Mouse (Mus musculus) kidney, embryonic 16.5 days (tissue): ENCODE measurements around the gene Hacd2. TPM values are rescaled to one million over a fixed set of nuclear protein-coding genes. Genes with fewer than 3 reads are reported as not detected.

Experiments
- ATAC-seq: fragments of 200-750 bp; cut with Nextera tagmentation; 2 replicates; pipeline ENCODE4 v1.8.0; 2017; ENCODE audit warnings: moderate TSS enrichment; ENCODE audit not compliant: low FRiP score, low TSS enrichment
- H3K27ac ChIP-seq: fragments of 300-500 bp; sonication (generic); 2 replicates; pipeline ENCODE4 v1.5.1; 2014; ENCODE audit warnings: low read length
- H3K27me3 ChIP-seq: fragments of 300-500 bp; sonication (generic); 2 replicates; pipeline ENCODE4 v1.6.1; 2014; ENCODE audit warnings: low read length, control low read depth, mixed read lengths; ENCODE audit not compliant: insufficient read depth
- H3K36me3 ChIP-seq: fragments of 300-500 bp; sonication (generic); 2 replicates; pipeline ENCODE4 v1.6.1; 2014; ENCODE audit warnings: low read length, control low read depth, mixed read lengths; ENCODE audit not compliant: insufficient read depth
- H3K4me1 ChIP-seq: fragments of 300-500 bp; sonication (generic); 2 replicates; pipeline ENCODE4 v1.6.1; 2014; ENCODE audit warnings: low read length, control low read depth, mixed read lengths; ENCODE audit not compliant: insufficient read depth
- H3K4me2 ChIP-seq: fragments of 300-500 bp; sonication (generic); replicated peaks from 2 replicates; pipeline ENCODE4 v1.6.1; 2014; ENCODE audit warnings: low read depth, low read length
- H3K4me3 ChIP-seq: fragments of 300-500 bp; sonication (generic); 2 replicates; pipeline ENCODE4 v1.5.1; 2014; ENCODE audit warnings: mild to moderate bottlenecking, low read length
- H3K9ac ChIP-seq: fragments of 300-500 bp; sonication (generic); replicated peaks from 2 replicates; pipeline ENCODE4 v1.6.1; 2014; ENCODE audit warnings: low read length
- H3K9me3 ChIP-seq: fragments of 300-500 bp; sonication (generic); 2 replicates; pipeline ENCODE4 v1.6.1; 2016; ENCODE audit warnings: low read length, control low read depth
- WGBS: fragments of 180-500 bp; shearing (Covaris S2); extraction: QIAGEN DNeasy Blood & Tissue Kit; methylation state at CpG from one replicate; pipeline ENCODE4 v1.1.7; 2014; 5-methylcytosine and 5-hydroxymethylcytosine counted together
- polyA plus RNA-seq: library from polyadenylated mRNA; unstranded; fragments of >200 nt; fragmentation: Nextera tagmentation; extraction: Ambion mirVana; gene quantifications from 2 replicates; pipeline ENCODE4 v1.2.1, GENCODE M21; 2015

Hacd2 gene
- polyA plus RNA-seq, 1 experiment from 2014 or later: 111 TPM

DNA sequence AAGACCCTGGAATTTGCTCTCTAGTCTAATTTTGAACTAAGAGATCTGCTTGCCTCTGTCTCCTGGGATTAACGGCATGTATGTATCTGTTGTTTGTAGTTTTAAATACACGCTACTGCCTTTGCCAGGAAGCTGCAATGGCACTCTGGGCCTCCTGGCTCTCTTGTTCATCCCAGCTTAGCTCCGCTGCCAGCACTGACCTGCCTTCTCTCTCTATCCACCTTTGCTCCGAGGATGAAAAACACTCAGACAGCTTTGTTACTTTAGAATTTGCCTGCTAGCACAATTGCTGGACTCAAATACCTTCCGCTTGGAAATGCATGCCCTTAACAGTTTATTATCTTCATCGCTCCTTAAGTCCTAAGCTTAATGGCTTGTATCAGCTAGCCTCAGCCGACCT lies 18.8 kb downstream of the Hacd2 start:
- Histone ChIP-seq H3K9me3 (no peaks in the 10 kb centered on the region), H3K4me3 (no peak overlapping the region), H3K27ac (no peak overlapping the region), H3K4me2 (no peak overlapping the region), H3K27me3 (no peaks in the 10 kb centered on the region), H3K4me1 (peaks cover 8% of the 10 kb centered on the region; the same call in 1 of the 2 replicates), H3K36me3 (peaks cover 7% of the 10 kb centered on the region; the same call in 1 of the 2 replicates), H3K9ac (no peak overlapping the region)
- no peak for ATAC-seq
- WGBS: 85% methylated on average over 7 of the region's 7 CpGs

DNA sequence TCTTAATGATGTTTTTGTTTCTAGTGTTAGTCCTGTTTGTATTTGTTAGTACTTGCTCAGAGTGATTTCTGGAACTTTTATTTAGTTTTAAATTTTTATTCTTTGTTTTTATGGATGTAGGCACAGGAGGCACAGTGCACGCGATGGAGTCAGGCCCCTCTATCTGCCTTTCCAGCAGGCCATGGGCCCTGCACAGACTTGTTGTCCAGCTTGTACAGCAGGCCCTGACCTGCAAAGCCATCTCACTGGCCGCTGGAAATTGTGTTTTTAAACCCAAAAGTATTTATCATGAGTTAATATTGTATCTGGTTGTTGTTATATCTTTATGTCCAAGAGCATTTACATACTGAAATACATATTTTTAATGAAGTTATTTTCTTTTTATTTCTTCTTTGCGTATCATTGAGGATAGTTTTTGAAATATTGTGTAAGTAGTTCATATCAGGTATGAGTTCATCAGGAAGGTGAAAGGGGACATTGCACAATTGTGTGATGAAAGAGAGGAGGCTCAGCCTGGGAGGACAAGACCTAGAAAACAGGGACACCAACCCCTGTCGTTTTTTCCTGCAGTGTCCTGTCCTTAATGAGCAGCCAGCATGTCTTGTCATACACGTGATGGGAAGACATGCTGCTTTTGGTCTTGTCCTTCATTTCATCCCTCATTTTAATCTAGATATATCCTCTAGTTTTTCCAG lies 24.0 kb downstream of the Hacd2 start:
- Histone ChIP-seq H3K9ac (no peak overlapping the region), H3K9me3 (no peaks in the 10 kb centered on the region), H3K27me3 (no peaks in the 10 kb centered on the region), H3K4me2 (no peak overlapping the region), H3K4me1 (0 out of 2 replicates have a peak, but pooled peaks cover 4% of the 10 kb centered on the region), H3K4me3 (no peak overlapping the region), H3K36me3 (peaks cover 7% of the 10 kb centered on the region; the same call in 1 of the 2 replicates), H3K27ac (no peak overlapping the region)
- ATAC-seq: no peak
- 79% methylated on average over 6 of the region's 6 CpGs for WGBS

DNA sequence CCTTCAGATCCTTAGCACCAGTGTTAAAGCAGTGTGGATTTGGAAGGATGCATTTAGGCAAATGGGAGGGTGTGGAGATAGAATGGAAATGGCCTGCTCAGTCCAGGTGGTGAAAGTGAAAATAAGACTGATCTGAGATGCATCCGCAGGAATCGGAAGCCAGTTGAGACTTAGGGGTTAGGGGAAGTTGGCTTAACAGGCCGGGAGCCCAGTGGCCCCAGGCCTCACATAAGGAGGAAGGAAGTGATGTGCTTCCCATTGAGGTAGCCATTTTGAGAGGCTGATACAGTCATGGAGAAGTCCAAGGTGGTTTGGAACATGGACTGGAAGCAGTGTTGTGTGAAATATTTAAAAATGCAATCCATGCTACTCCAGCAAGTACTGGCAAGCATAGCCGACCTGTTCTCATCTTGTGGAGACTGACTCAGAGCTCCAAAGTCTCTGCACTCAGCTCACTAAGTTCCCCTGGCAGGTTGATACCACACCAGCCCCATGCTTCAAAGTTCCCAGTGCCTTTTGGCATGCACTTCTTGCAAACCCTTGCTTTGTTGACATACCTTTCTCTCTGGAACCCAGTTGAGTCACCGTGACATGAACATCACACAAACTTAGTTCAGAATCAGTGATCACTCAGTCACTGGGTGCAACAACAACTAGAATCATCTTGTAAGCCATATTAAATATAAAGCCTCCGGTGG lies 25.2 kb downstream of the Hacd2 start:
- no peak for ATAC-seq
- Histone ChIP-seq H3K4me1 (0 out of 2 replicates have a peak, but pooled peaks cover 5% of the 10 kb centered on the region), H3K36me3 (peaks cover 6% of the 10 kb centered on the region; the same call in 1 of the 2 replicates), H3K27me3 (no peaks in the 10 kb centered on the region), H3K4me2 (no peak overlapping the region), H3K9me3 (no peaks in the 10 kb centered on the region), H3K27ac (no peak overlapping the region), H3K4me3 (no peak overlapping the region), H3K9ac (no peak overlapping the region)
- 90% methylated on average over 6 of the region's 6 CpGs for WGBS

DNA sequence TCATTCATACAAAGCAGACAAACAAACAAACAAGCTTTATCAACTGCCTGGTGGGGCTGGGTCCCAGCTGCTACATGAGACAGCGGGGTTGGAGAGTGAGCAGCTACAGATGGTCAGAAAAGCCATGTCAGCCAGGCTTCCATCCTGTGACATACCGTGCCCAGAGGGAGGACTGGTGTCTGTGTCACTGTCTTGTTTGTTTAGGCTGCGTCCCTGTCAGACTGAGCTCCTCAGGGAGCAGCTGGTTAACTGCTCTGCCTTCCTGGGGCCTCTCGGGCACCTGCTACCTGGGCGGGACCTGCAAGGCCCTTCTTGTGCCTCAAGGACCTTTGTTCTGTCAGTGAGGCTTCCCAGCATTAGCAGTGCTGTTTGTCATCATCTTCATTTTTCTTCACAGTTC lies 28.8 kb downstream of the Hacd2 start:
- H3K36me3 ChIP-seq: 0 out of 2 replicates have a peak, but pooled peaks cover 4% of the 10 kb centered on the region
- no peak overlapping the region for H3K4me2 ChIP-seq
- ATAC-seq: peak; percentile 83

DNA sequence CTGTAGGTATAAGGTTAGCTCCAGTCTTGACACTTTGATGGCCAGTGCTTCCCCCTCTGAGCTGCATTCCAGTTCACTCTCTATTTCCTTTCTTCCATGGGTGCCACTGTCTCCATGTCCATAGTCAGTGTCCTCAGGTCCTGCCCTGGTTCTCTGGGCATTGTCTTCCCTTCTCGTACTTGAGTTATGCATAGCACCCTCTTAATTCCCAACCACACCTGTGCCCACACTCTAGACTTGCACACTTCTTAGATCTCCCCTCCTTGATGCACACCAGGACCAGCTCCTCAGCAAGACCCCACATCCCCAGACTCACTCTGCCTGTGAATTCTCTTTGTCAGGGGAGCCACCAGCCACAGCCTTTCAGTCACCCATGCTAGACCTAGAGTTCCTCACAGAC lies 30.0 kb downstream of the Hacd2 start:
- 88% methylated on average over 1 of the region's 1 CpGs for WGBS

More for the DNA sequence above, 28.8 kb downstream of the Hacd2 start:
- no peaks in the 10 kb centered on the region for H3K9me3 ChIP-seq
- 27% methylated on average over 5 of the region's 5 CpGs for WGBS
- no peak overlapping the region for H3K4me3 ChIP-seq
- no peak overlapping the region for H3K27ac ChIP-seq
- no peaks in the 10 kb centered on the region for H3K27me3 ChIP-seq
- H3K4me1 ChIP-seq: 0 out of 2 replicates have a peak, but pooled peaks cover 5% of the 10 kb centered on the region
- no peak overlapping the region for H3K9ac ChIP-seq

DNA sequence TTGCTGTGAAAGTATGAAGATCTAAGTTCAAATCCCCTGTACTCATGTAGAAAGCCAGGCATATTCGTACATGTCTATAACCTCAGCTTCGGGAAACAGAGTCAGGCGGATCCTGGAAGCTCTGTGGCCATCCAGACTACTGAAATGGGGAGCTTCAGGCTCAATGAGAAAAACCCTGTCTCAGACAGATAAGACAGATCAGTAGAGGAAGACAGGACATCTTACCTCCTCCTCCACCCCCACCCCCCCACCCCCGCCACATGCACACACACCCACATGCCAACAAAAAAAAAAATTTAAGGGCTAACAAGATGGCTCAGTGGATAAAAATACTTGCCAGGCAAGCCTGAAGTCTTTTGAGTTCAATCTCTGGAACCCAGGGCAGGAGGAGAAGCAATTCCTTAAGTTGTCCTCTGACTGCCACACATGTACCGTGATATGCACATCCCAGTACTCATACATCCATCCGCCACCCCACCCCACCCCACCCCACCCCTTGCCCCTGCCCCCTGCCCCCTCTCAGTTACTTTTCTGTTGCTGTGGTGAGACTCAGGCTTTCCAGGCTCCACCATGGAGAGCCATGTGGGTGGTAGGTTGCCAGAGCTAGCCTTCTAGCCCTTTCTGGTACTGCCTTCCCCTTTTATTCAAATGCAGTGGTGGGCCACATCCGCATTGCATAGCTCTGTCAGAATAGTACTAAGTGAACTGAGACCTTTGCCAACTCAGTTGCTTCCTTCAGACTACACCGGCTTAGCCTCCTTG lies 32.4 kb downstream of the Hacd2 start:
- no peak for ATAC-seq
- WGBS: 91% methylated on average over 8 of the region's 8 CpGs
- H3K27ac ChIP-seq: no peak overlapping the region

More for the DNA sequence above, 30.0 kb downstream of the Hacd2 start:
- Histone ChIP-seq H3K4me2 (no peak overlapping the region), H3K27me3 (no peaks in the 10 kb centered on the region), H3K36me3 (0 out of 2 replicates have a peak, but pooled peaks cover 4% of the 10 kb centered on the region), H3K4me3 (no peak overlapping the region), H3K4me1 (0 out of 2 replicates have a peak, but pooled peaks cover 5% of the 10 kb centered on the region), H3K9me3 (no peaks in the 10 kb centered on the region), H3K9ac (no peak overlapping the region), H3K27ac (no peak overlapping the region)
- ATAC-seq: no peak

DNA sequence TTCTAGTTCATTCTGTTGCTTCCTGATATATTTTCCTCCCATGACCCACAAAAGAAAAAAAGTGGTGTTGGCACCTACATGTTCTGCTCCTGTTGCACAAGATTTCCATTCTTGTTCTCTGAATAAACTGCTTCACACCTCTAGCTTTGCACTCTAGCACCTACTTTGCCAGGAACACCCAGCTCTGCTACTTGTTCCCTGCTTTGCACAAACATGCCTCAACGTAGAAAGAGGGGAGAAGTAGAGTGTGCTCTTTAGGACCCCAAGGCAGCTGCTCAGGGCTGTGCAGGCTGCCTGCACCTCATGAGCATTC lies 32.9 kb downstream of the Hacd2 start:
- H3K27ac ChIP-seq: no peak overlapping the region
- no peak overlapping the region for H3K9ac ChIP-seq
- ATAC-seq: no peak
- whole genome bisulfite sequencing: 81% methylated on average over 1 of the region's 1 CpGs
- no peaks in the 10 kb centered on the region for H3K27me3 ChIP-seq
- no peak overlapping the region for H3K4me2 ChIP-seq
- no peak overlapping the region for H3K4me3 ChIP-seq
- H3K9me3 ChIP-seq: no peaks in the 10 kb centered on the region
- H3K36me3 ChIP-seq: no peaks in the 10 kb centered on the region
- H3K4me1 ChIP-seq: 0 out of 2 replicates have a peak, but pooled peaks cover 5% of the 10 kb centered on the region

More for the DNA sequence above, 32.4 kb downstream of the Hacd2 start:
- Histone ChIP-seq H3K36me3 (no peaks in the 10 kb centered on the region), H3K9me3 (no peaks in the 10 kb centered on the region), H3K4me2 (no peak overlapping the region), H3K27me3 (no peaks in the 10 kb centered on the region), H3K9ac (no peak overlapping the region), H3K4me3 (no peak overlapping the region), H3K4me1 (0 out of 2 replicates have a peak, but pooled peaks cover 5% of the 10 kb centered on the region)

DNA sequence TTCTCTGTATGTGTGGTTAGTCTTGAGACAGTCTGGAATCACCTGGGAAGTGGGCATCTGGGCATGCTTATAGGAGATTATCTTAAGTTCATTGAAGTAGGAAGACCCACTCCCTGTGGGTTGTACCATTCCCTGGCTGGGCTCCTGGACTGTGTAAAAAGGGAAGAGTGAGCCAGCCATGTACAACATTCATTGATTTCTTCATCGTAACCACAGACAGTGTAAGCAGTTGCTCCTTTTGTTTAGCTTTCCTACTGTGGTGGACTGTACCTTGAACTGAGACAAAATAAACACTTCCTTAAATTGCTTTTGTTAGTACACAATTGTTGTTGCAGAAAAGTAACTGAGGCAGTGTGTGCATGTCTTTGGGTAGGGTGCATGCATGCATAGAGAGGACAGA lies 33.6 kb downstream of the Hacd2 start:
- ATAC-seq: no peak
- no peak overlapping the region for H3K27ac ChIP-seq
- no peaks in the 10 kb centered on the region for H3K27me3 ChIP-seq
- 88% methylated on average over 1 of the region's 1 CpGs for WGBS
- 0 out of 2 replicates have a peak, but pooled peaks cover 4% of the 10 kb centered on the region for H3K4me1 ChIP-seq
- no peak overlapping the region for H3K9ac ChIP-seq
- no peak overlapping the region for H3K4me2 ChIP-seq
- no peaks in the 10 kb centered on the region for H3K36me3 ChIP-seq
- no peaks in the 10 kb centered on the region for H3K9me3 ChIP-seq
- no peak overlapping the region for H3K4me3 ChIP-seq

DNA sequence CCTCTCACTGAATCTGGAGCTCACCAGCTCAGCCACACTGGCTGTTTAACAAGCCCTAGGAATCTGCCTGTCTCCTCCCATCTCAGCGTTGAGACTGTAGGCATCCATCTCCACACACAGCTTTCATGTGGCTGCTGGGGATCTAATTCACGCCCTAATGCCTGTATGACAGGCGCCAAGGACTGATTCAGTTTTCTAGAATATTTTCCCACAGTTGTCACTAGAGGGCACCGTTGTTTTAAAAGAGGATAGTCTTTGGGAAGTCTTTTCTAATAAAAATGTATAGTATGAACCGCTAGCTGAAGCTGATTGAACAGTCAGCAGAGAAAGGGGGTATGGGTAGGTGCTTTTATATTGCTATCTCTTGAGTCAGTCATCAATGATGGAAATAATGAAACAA lies 34.1 kb downstream of the Hacd2 start:
- Histone ChIP-seq H3K9me3 (no peaks in the 10 kb centered on the region), H3K36me3 (no peaks in the 10 kb centered on the region), H3K27ac (no peak overlapping the region), H3K4me2 (no peak overlapping the region), H3K9ac (no peak overlapping the region), H3K4me3 (no peak overlapping the region), H3K4me1 (no peaks in the 10 kb centered on the region), H3K27me3 (no peaks in the 10 kb centered on the region)
- no peak for ATAC-seq
- 34% methylated on average over 5 of the region's 5 CpGs for WGBS
